Mouse (Mus musculus): ENCODE measurements at regions not wholly inside any gene's neighbourhood (a gene's known extent, or its start where the extent isn't known, plus 50 kb on each side); places are given as distances from the start of the nearest gene placed in this dataset.

- no peak for DNase-seq (ENCODE audit: low read depth in 1 of 2, low spot score in 2 of 2)
Observed at GRCm38 (mm10) chr15:27129697-27130096, 234.3 kb upstream of the Fbxl7 start.

- no peak for DNase-seq (ENCODE audit: low read depth in 1 of 2, low spot score in 2 of 2)
Observed at GRCm38 (mm10) chr15:27132761-27133160, 237.4 kb upstream of the Fbxl7 start.

GRCm38 (mm10) chr15:27137580-27137979 lies 242.2 kb upstream of the Fbxl7 start:
- no peak for DNase-seq (ENCODE audit: low read depth in 1 of 2, low spot score in 2 of 2)

GRCm38 (mm10) chr15:27145860-27146259 lies 250.5 kb upstream of the Fbxl7 start:
- DNase-seq (ENCODE audit: low read depth in 1 of 2, low spot score in 2 of 2), result no peak

- no peak for DNase-seq (ENCODE audit: low read depth in 1 of 2, low spot score in 2 of 2)
Observed at GRCm38 (mm10) chr15:27160986-27161385, 265.6 kb upstream of the Fbxl7 start.

GRCm38 (mm10) chr15:27167484-27167883 lies 272.1 kb upstream of the Fbxl7 start:
- DNase-seq (ENCODE audit: low read depth in 1 of 2, low spot score in 2 of 2), result no peak

GRCm38 (mm10) chr15:27169846-27170245 lies 274.5 kb upstream of the Fbxl7 start:
- no peak for DNase-seq (ENCODE audit: low read depth in 1 of 2, low spot score in 2 of 2)

- DNase-seq (ENCODE audit: low read depth in 1 of 2, low spot score in 2 of 2), result no peak
Observed at GRCm38 (mm10) chr15:27173506-27173905, 278.1 kb upstream of the Fbxl7 start.

- no peak for DNase-seq (ENCODE audit: low read depth in 1 of 2, low spot score in 2 of 2)
Observed at GRCm38 (mm10) chr15:27178084-27178935, 282.9 kb upstream of the Fbxl7 start.

GRCm38 (mm10) chr15:27189699-27190098 lies 276.8 kb upstream of the Ank start:
- DNase-seq (ENCODE audit: low read depth in 1 of 2, low spot score in 2 of 2), result no peak

GRCm38 (mm10) chr15:27201513-27201912 lies 265.0 kb upstream of the Ank start:
- DNase-seq (ENCODE audit: low read depth in 1 of 2, low spot score in 2 of 2), result no peak

GRCm38 (mm10) chr15:27204888-27205287 lies 261.6 kb upstream of the Ank start:
- no peak for DNase-seq (ENCODE audit: low read depth in 1 of 2, low spot score in 2 of 2)

- no peak for DNase-seq (ENCODE audit: low read depth in 1 of 2, low spot score in 2 of 2)
Observed at GRCm38 (mm10) chr15:27207446-27207845, 259.0 kb upstream of the Ank start.

- no peak for DNase-seq (ENCODE audit: low read depth in 1 of 2, low spot score in 2 of 2)
Observed at GRCm38 (mm10) chr15:27216387-27216786, 250.1 kb upstream of the Ank start.

- DNase-seq (ENCODE audit: low read depth in 1 of 2, low spot score in 2 of 2), result no peak
Observed at GRCm38 (mm10) chr15:27219126-27219738, 247.2 kb upstream of the Ank start.

- DNase-seq (ENCODE audit: low read depth in 1 of 2, low spot score in 2 of 2), result no peak
Observed at GRCm38 (mm10) chr15:27223610-27224511, 242.6 kb upstream of the Ank start.

- no peak for DNase-seq (ENCODE audit: low read depth in 1 of 2, low spot score in 2 of 2)
Observed at GRCm38 (mm10) chr15:27224512-27224850, 242.0 kb upstream of the Ank start.

GRCm38 (mm10) chr15:27232804-27233203 lies 233.7 kb upstream of the Ank start:
- no peak for DNase-seq (ENCODE audit: low read depth in 1 of 2, low spot score in 2 of 2)

- DNase-seq (ENCODE audit: low read depth in 1 of 2, low spot score in 2 of 2), result no peak
Observed at GRCm38 (mm10) chr15:27234770-27235169, 231.7 kb upstream of the Ank start.

- no peak for DNase-seq (ENCODE audit: low read depth in 1 of 2, low spot score in 2 of 2)
Observed at GRCm38 (mm10) chr15:27238301-27238700, 228.2 kb upstream of the Ank start.

GRCm38 (mm10) chr15:27246302-27246701 lies 220.2 kb upstream of the Ank start:
- DNase-seq (ENCODE audit: low read depth in 1 of 2, low spot score in 2 of 2), result no peak

All from monocyte, adult 2 months (primary cell).